12 mouse cellular contexts compared by ENCODE assay signal in the genomic region with DNA sequence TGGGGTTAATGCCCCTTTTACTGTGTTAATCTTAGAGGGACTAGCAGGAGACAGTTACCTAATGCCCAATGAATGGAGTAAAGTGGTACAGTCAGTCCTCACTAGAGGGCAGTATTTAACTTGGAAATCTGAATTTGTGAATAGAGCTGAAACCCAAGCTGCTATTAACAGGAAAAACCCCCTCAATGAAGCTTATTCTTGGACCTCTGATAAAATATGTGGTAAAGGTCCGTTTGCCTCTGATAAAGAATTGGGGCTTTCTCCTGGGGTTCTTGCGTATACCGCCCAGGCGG. TPM values are rescaled to one million over a fixed set of nuclear protein-coding genes. Genes with fewer than 3 reads are reported as not detected.
DNase-seq lines count a peak whose midpoint lies in the region; ATAC-seq and TF ChIP-seq lines count a peak whose summit lies in the region.
"Had no signal": no experiment of that assay in that cellular context is flagged by ENCODE, and none has a peak within 500 bp of the region (broad histone marks: within the 10 kb centered on the region; RNA-seq: fewer than 3 reads in every experiment).

No protein-coding gene starts in this region.

- H3K4me1 ChIP-seq in intestine, postnatal 0 days (replicated peaks; ENCODE audit: control insufficient read depth, insufficient read depth, low read length), result no peaks in the 10 kb centered on the region
- no peaks in the 10 kb centered on the region for H3K4me1 ChIP-seq in intestine, embryonic 16.5 days (ENCODE audit: control insufficient read depth, insufficient read depth, low read length)
- peaks cover 5% of the 10 kb centered on the region; the same call in 1 of the 2 replicates for H3K4me1 ChIP-seq in E14TG2a.4 (replicated peaks; ENCODE audit: low read depth, low read length)
- H3K4me1 ChIP-seq: hindbrain, embryonic 15.5 days had no signal

- H3K4me2 ChIP-seq in intestine, postnatal 0 days (replicated peaks; ENCODE audit: low read depth), result 0 out of 2 replicates have a peak overlapping the region, but pooled peaks have one; percentile 31
- H3K4me2 ChIP-seq in intestine, embryonic 16.5 days (ENCODE audit: low read depth, low read length), result no peak overlapping the region
- H3K4me2 ChIP-seq: hindbrain, embryonic 15.5 days had no signal

- no peak overlapping the region for H3K27ac ChIP-seq in intestine, postnatal 0 days (ENCODE audit: low read depth, low read length)
- no peak overlapping the region for H3K27ac ChIP-seq in intestine, embryonic 16.5 days (ENCODE audit: low read length)
- H3K27ac ChIP-seq: hindbrain, embryonic 15.5 days; liver, embryonic 14.5 days had no signal

- DNase-seq in 416B (ENCODE audit: low read depth), result peak; percentile 59
- peak; percentile 17 for DNase-seq in forelimb bud, embryonic 11.5 days (ENCODE audit: low read depth, low spot score)
- DNase-seq in left cerebral cortex, adult 8-10 months (ENCODE audit: low spot score in 2 of 2), result no peak
- DNase-seq in gastrocnemius, postnatal 14 days, result no peak
- DNase-seq: gastrocnemius, postnatal 36 days had no signal

- H3K27me3 ChIP-seq in intestine, postnatal 0 days (replicated peaks; ENCODE audit: control insufficient read depth, insufficient read depth, low read length), result no peaks in the 10 kb centered on the region
- H3K27me3 ChIP-seq in intestine, embryonic 16.5 days (replicated peaks; ENCODE audit: control insufficient read depth, insufficient read depth, low read length), result no peaks in the 10 kb centered on the region
- no peaks in the 10 kb centered on the region for H3K27me3 ChIP-seq in E14TG2a.4 (ENCODE audit: insufficient read depth, low read length)
- H3K27me3 ChIP-seq: hindbrain, embryonic 15.5 days had no signal

- peak; percentile 44; the same call in 1 of the 2 replicates for TF ChIP-seq CTCF in intestine, postnatal 0 days (IDR thresholded peaks at IDR 0.05; ENCODE audit: low read depth)
- TF ChIP-seq CTCF in E14TG2a.4 (conservative IDR thresholded peaks at IDR 0.05; ENCODE audit: low read length), result peak; percentile 38

- WGBS in intestine, postnatal 0 days, result 74% methylated on average over 4 of the region's 4 CpGs
- 79% methylated on average over 4 of the region's 4 CpGs for WGBS in intestine, embryonic 16.5 days

- H3K4me3 ChIP-seq in intestine, postnatal 0 days (ENCODE audit: low read depth, low read length), result no peak overlapping the region
- no peak overlapping the region for H3K4me3 ChIP-seq in intestine, embryonic 16.5 days (ENCODE audit: low read length)
- H3K4me3 ChIP-seq in E14TG2a.4 (replicated peaks; ENCODE audit: low read length), result no peak overlapping the region
- H3K4me3 ChIP-seq: hindbrain, embryonic 15.5 days had no signal

- intact Hi-C loops in gastrocnemius, postnatal 14 days (cut with DNase I; ENCODE audit: low total_unique reads), result no loop called here

- no peak overlapping the region for H3K9ac ChIP-seq in intestine, postnatal 0 days (ENCODE audit: low read depth, low read length)
- no peak overlapping the region for H3K9ac ChIP-seq in intestine, embryonic 16.5 days (ENCODE audit: low read depth, low read length)
- H3K9ac ChIP-seq: hindbrain, embryonic 15.5 days; liver, embryonic 14.5 days had no signal

- no peaks in the 10 kb centered on the region for H3K9me3 ChIP-seq in intestine, postnatal 0 days (ENCODE audit: control insufficient read depth)
- H3K9me3 ChIP-seq in intestine, embryonic 16.5 days (ENCODE audit: control insufficient read depth, low read length), result no peaks in the 10 kb centered on the region
- peaks cover 5% of the 10 kb centered on the region; the same call in 1 of the 2 replicates for H3K9me3 ChIP-seq in E14TG2a.4 (ENCODE audit: low read length)
- H3K9me3 ChIP-seq: hindbrain, embryonic 15.5 days had no signal

- H3K36me3 ChIP-seq in intestine, postnatal 0 days (ENCODE audit: control insufficient read depth, insufficient read depth), result no peaks in the 10 kb centered on the region
- no peaks in the 10 kb centered on the region for H3K36me3 ChIP-seq in intestine, embryonic 16.5 days (ENCODE audit: control insufficient read depth, insufficient read depth, low read length)
- no peaks in the 10 kb centered on the region for H3K36me3 ChIP-seq in E14TG2a.4 (ENCODE audit: insufficient read depth, low read length)
- H3K36me3 ChIP-seq: hindbrain, embryonic 15.5 days had no signal

- no peak for ATAC-seq in intestine, postnatal 0 days
- no peak for ATAC-seq in intestine, embryonic 16.5 days

RNA-seq across cellular contexts. Expression of gene Olfr933, which starts 18.0 kb away (rescaled TPM):
- not detected in 2 replicates for polyA plus RNA-seq in intestine, postnatal 0 days (2015; fragmentation: Nextera tagmentation; extraction: Ambion mirVana)
- polyA plus RNA-seq in intestine, embryonic 16.5 days (2015; fragmentation: Nextera tagmentation; extraction: Ambion mirVana), result not detected in 2 replicates
- not detected for total RNA-seq in left cerebral cortex, adult 8-10 months (2022)
- total RNA-seq in gastrocnemius, postnatal 14 days (2021), result not detected
- total RNA-seq: gastrocnemius, postnatal 36 days; megakaryocyte, adult 5-6 weeks had no signal
- polyA plus RNA-seq: hindbrain, embryonic 15.5 days; liver, embryonic 14.5 days; spleen, adult 2 months had no signal

RNA-seq across cellular contexts. Expression of gene Olfr930, which starts 24.5 kb away (rescaled TPM):
- polyA plus RNA-seq in intestine, postnatal 0 days (2015; fragmentation: Nextera tagmentation; extraction: Ambion mirVana), result not detected in 2 replicates
- polyA plus RNA-seq in intestine, embryonic 16.5 days (2015; fragmentation: Nextera tagmentation; extraction: Ambion mirVana), result not detected in 2 replicates
- total RNA-seq in left cerebral cortex, adult 8-10 months (2022), result not detected
- total RNA-seq in gastrocnemius, postnatal 14 days (2021), result not detected
- total RNA-seq: gastrocnemius, postnatal 36 days; megakaryocyte, adult 5-6 weeks had no signal
- polyA plus RNA-seq: hindbrain, embryonic 15.5 days; liver, embryonic 14.5 days; spleen, adult 2 months had no signal

RNA-seq across cellular contexts. Expression of gene Olfr934, which starts 34.0 kb away (rescaled TPM):
- not detected in 2 replicates for polyA plus RNA-seq in intestine, postnatal 0 days (2015; fragmentation: Nextera tagmentation; extraction: Ambion mirVana)
- polyA plus RNA-seq in intestine, embryonic 16.5 days (2015; fragmentation: Nextera tagmentation; extraction: Ambion mirVana), result not detected in 2 replicates
- total RNA-seq in left cerebral cortex, adult 8-10 months (2022), result not detected
- total RNA-seq in gastrocnemius, postnatal 14 days (2021), result not detected
- total RNA-seq: gastrocnemius, postnatal 36 days; megakaryocyte, adult 5-6 weeks had no signal
- polyA plus RNA-seq: hindbrain, embryonic 15.5 days; liver, embryonic 14.5 days; spleen, adult 2 months had no signal

RNA-seq across cellular contexts. Expression of gene Olfr935, which starts 45.4 kb away (rescaled TPM):
- polyA plus RNA-seq in intestine, postnatal 0 days (2015; fragmentation: Nextera tagmentation; extraction: Ambion mirVana), result not detected in 2 replicates
- polyA plus RNA-seq in intestine, embryonic 16.5 days (2015; fragmentation: Nextera tagmentation; extraction: Ambion mirVana), result not detected in 2 replicates
- total RNA-seq in left cerebral cortex, adult 8-10 months (2022), result not detected
- total RNA-seq in gastrocnemius, postnatal 14 days (2021), result not detected
- total RNA-seq: gastrocnemius, postnatal 36 days; megakaryocyte, adult 5-6 weeks had no signal
- polyA plus RNA-seq: hindbrain, embryonic 15.5 days; liver, embryonic 14.5 days; spleen, adult 2 months had no signal

Comparison
In these comparisons a context has a peak if more than half of its experiments do, and no peak if none do; other contexts are left out.
1. DNase-seq: peak in 416B (single experiment) and forelimb bud, embryonic 11.5 days (single experiment); none in left cerebral cortex, adult 8-10 months (0 of 2) and gastrocnemius, postnatal 14 days (single experiment).